Mouse (Mus musculus) kidney, adult 9 months (tissue): ENCODE results near the gene Syngr4.

Experiments
- DNase-seq: peaks from one replicate; pipeline ENCODE4 v3.0.0; 2022

The Syngr4 gene

DNA sequence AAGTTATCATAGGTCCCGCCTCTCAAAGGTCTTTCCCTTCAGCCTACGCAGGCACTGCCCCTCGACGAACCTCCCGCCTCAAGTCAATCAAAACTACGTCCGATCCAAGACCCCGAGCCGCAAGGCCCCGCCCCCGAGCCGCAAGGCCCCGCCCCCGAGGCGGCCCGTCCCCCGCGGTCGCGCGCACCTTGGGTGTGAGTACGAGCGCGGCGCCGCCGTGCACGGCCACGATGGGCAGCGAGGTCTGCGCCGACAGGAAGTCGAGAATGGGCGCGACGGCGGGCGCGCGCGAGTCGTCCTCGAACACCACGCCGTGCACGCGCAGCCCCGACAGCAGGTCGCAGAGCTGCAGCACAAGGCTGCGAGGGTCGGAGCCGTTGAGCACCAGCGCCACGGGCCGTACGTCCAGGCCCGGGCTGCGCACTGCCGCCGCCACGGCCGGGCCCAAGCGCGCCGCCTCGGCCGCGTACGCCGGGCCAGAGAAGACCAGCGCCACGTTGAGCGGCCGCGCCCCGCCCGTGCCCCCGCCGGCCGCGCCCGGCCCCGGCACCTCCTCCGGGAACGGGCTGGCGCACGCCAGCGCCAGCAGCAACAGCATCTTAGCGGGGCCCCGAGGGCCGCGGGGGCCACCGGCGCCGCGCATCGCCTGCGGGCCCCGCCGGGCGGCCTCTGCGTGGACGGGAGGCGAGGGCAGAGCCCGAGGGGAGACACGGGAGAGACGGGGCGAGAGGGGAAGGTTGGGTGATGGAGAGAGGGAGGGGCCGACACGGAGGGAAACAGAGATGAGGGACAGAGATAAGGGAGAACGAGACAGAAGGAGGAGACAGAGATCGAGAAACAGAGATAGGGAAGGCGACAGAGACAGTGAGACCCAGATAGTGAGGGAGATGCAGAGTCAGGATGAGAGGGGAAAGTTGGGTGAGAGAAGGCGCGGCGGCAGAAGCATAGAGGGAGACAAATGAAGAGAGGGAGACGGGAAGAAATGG, 30.3 kb downstream of the Syngr4 start:
- peak; percentile 91 for DNase-seq

GRCm38 (mm10) chr7:45864435-45864834, 32.1 kb downstream of the Syngr4 start:
- DNase-seq, result no peak

DNA sequence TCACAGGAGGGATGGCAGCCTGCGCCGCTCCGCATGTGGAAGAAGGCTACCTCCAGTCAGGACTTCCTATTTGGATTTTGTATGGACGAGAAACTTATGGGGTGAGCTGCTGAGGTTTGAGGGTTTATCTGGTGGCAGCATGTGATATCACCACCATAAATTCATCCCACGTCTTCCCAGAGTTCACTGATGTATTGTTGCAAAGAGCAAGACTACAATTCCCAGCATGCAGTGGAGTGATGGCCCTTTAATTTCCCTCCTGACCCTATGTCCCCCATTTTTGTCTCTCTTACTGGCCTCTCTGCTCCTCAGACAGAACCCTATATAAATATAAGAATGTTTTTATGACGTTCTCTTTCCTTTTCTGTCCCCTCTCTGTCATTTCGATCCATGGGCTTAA, 33.7 kb downstream of the Syngr4 start:
- DNase-seq, result no peak

DNA sequence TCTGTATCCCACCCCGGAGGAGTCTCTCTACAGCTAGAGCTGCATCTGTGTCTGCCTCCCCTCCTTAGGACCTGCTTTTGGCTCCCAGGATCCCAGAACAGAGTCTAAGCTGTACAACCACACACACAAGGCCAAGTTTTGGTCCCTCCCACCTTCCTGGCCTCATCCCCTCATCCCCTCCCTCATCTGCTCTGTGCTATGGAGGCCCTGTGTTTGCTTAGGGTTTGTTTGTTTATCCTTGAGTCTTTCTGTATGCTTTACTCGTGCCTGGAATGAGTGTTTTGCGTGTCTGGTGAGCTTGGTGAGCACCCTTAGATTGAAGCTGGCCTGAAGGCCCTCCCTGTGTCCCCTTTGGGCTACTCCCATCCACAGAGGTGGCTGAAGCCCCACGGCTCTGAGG, 37.5 kb downstream of the Syngr4 start:
- no peak for DNase-seq

- no peak for DNase-seq
Measured at GRCm38 (mm10) chr7:45856950-45857901, 39.3 kb downstream of the Syngr4 start.

GRCm38 (mm10) chr7:45853089-45853488, 43.4 kb downstream of the Syngr4 start:
- no peak for DNase-seq

GRCm38 (mm10) chr7:45850661-45851060, 45.9 kb downstream of the Syngr4 start:
- DNase-seq, result no peak

- no peak for DNase-seq
Measured at GRCm38 (mm10) chr7:45848447-45849027, 48.0 kb downstream of the Syngr4 start.

DNA sequence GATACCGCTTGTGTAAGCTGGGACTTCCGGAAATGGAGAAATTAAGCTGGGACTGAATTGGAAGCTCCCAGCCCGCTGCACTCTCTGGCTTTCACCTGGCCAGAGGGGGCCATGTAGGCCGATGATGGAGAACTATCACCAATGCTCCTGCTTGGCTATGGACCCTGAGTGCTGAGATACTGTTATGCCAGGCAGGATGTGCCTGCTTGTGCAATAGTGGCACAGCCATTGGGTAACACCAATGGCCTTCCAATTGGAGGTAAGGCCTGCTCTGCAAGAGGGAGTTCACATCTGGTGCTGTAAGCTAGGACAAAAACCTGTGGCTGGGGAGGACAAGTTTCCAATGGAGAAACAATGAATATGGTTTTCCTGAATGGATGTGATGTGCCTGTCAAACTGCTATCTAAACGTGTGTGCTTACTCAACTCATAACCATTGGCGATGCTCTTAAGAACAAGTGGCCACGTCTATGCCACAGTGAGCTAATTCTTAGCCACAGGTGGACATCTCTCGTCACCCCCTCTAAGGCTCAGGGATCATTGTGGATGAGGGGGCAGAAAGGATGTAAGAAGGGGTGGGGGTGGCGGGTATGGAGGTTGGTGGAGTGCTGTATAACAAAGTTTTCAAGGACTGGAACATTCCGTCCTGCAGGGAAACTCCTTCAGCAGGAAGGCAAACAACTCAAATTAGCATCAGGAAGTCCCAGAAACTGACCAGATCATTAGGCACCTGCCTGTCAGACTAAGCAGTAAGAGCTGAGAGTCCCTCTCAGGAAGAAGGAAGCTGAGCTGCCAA, 53.4 kb downstream of the Syngr4 start:
- no peak for DNase-seq
